Mouse (Mus musculus) retina, embryonic 14.5 days (tissue): ENCODE measurements around the gene Msantd3.
A peak's percentile ranks its signal among the peaks of the same experiment; 100 is the strongest.

Experiments
- DNase-seq: peaks from one replicate; pipeline ENCODE4 v3.0.0-alpha.2; 2015; ENCODE audit warnings: low spot score

Gene Msantd3

GRCm38 (mm10) chr4:48539841-48540575 is at the start of gene Msantd3:
Gene Msantd3 (plus strand): TSS chr4:48539935.
- DNase-seq: peak; percentile 77

GRCm38 (mm10) chr4:48491290-48491743 is 48.4 kb upstream of the Msantd3 start:
- peak; percentile 53 for DNase-seq

GRCm38 (mm10) chr4:48492510-48492909 is 47.2 kb upstream of the Msantd3 start:
- no peak for DNase-seq

- DNase-seq: no peak
Measured at GRCm38 (mm10) chr4:48510861-48511260, 28.9 kb upstream of the Msantd3 start.

GRCm38 (mm10) chr4:48529559-48529958 is 10.2 kb upstream of the Msantd3 start:
- no peak for DNase-seq

GRCm38 (mm10) chr4:48531804-48532601 is 7.7 kb upstream of the Msantd3 start:
- DNase-seq: no peak

- DNase-seq: no peak
Measured at GRCm38 (mm10) chr4:48536275-48536674, 3.5 kb upstream of the Msantd3 start.

- DNase-seq: no peak
Measured at GRCm38 (mm10) chr4:48537024-48537423, 2.7 kb upstream of the Msantd3 start.

GRCm38 (mm10) chr4:48538581-48538980 is 1.2 kb upstream of the Msantd3 start:
- DNase-seq: no peak

- DNase-seq: peak; percentile 58
Measured at GRCm38 (mm10) chr4:48540576-48541111, 909 bp downstream of the Msantd3 start.

- DNase-seq: no peak
Measured at GRCm38 (mm10) chr4:48541526-48542250, 2.0 kb downstream of the Msantd3 start.

GRCm38 (mm10) chr4:48542351-48542750 is 2.6 kb downstream of the Msantd3 start:
- DNase-seq: no peak

- no peak for DNase-seq
Measured at GRCm38 (mm10) chr4:48543071-48543865, 3.5 kb downstream of the Msantd3 start.

- no peak for DNase-seq
Measured at GRCm38 (mm10) chr4:48544141-48544540, 4.4 kb downstream of the Msantd3 start.

- DNase-seq: no peak
Measured at GRCm38 (mm10) chr4:48545966-48546365, 6.2 kb downstream of the Msantd3 start.

GRCm38 (mm10) chr4:48546568-48547496 is 7.1 kb downstream of the Msantd3 start:
- no peak for DNase-seq

GRCm38 (mm10) chr4:48548393-48549045 is 8.8 kb downstream of the Msantd3 start:
- no peak for DNase-seq

- DNase-seq: no peak
Measured at GRCm38 (mm10) chr4:48549661-48550060, 9.9 kb downstream of the Msantd3 start.

GRCm38 (mm10) chr4:48552486-48553064 is 12.8 kb downstream of the Msantd3 start:
- DNase-seq: no peak
